Mouse (Mus musculus): Measurements from ENCODE around the gene Mlkl.
"Not testable (repeated sequence)": the region's sequence is repeated elsewhere in the genome, so short reads cannot be mapped to it uniquely, and the experiment has no call there.

Mlkl gene

DNA sequence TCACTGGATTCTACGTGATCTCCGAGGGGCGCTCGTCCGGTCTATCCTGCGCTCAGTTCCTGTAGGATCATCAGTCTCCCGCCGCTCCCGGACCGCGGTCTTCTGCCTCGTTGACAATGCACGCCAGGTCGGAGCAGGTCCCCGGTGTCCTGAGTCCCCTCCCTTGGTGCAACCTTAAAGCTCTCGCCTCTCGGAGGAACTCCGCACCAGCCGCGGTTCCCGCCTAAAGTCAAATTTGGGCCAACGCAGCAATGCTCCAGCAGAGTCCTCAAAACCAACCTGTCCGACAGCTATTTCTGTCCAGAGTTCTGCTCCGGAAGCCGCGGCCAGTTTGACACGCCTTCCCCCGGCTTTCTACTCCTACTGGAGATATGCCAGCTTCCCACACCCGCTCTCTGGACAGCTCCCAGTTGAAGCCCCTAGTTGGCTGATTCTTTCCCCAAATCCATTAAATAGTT, at the start of gene Mlkl:
Mlkl (minus strand) TSS at position 288 of the 458 bp plus-strand sequence.
- DNase-seq = peak; percentile 9 to 38

DNA sequence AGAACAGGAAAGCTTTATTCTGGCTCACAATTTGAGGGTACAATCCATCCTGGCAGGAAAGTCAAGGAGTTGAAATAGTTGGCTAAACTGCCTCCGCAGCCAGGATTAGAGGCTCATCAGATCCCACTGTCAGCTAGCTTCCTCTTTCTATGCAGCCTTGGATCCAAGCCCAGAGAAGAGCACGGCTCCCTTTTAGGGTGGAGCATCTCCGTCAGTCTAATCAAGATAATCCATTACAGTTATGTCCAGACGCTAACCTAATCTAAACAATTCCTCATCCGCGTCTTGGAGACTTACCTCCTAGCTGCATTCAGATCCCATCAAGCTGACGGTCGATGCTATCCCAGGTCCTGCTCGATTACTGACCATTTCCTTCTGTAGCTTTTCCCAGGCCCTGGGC, 47.9 kb upstream of the Mlkl start:
- DNase-seq = no peak

DNA sequence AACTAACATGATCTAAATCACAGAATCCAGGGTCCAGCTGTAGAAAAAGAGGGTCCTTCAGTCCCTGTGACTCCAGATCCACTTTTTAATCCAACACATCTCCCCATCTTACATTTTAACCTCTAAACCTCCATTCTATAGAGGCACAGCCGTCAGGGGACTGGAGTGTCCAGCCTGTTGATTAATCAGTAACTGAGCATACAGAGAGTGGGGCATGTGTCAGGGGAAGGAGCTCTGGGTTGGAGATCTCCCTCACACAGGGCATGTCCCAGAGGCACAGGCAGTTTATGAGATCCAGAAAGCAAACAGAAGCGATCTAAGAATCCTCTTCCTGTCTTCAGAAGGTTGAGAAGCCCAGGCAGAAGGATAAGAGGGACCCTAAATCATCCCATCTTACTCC, 46.7 kb upstream of the Mlkl start:
- DNase-seq = no peak

DNA sequence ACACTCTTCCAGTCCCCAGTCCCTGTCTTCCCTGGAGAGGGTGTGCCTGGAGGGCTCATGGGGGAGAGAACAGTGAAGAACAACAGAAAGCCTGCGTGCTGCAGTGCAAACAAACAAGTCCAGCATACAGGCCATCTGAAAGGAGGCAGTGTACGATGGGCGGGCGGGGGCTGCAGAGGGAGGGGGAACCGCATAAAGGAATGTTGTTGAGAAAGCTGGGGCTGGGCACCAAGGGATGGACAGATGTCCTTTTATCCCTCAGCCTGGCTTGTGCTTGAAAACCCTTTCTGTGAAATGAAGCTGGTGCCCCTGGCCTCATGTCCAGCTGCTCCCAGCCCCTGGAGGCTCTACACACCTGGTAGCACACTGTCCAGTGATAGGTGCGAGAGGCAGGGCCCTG, 37.2 kb upstream of the Mlkl start:
- DNase-seq = no peak

DNA sequence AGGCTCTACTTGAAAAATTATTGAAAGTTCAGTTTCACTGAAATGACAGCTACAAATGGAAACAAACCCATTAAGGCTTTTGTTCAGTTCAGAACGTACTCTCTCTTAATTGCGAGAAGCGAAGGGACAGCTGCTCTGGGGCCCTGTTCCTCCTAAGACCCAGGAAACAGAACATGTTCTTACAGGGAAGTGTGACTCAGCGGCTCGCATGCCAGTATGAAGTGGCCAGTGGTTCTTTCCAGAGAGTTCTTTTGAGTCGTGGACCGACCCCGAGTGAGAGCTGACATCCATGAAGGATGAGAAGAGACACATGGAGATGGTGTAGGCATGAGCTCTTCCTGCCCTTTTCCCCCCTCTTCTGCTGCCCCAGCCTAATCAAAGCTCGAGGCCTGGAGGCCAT, 31.7 kb upstream of the Mlkl start:
- DNase-seq = no peak

DNA sequence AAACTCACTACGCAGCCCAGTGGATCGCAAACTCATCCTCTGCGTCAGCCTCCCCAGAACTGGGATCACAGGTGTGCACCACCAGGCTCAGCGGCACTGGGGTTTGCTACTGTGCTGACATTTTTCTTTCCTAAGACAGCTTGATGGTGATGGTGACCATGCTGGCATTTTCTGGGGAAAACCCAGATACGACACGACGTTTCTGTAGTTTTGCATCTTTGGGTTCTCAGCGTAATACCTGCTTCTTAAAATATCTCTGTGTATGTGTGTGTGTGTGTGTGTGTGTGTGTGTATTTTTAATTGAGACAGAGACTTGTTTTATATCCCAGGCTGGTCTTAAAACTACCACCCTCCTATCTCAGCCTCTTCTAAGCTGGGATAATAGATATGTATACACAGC, 29.4 kb upstream of the Mlkl start:
- DNase-seq = no peak

DNA sequence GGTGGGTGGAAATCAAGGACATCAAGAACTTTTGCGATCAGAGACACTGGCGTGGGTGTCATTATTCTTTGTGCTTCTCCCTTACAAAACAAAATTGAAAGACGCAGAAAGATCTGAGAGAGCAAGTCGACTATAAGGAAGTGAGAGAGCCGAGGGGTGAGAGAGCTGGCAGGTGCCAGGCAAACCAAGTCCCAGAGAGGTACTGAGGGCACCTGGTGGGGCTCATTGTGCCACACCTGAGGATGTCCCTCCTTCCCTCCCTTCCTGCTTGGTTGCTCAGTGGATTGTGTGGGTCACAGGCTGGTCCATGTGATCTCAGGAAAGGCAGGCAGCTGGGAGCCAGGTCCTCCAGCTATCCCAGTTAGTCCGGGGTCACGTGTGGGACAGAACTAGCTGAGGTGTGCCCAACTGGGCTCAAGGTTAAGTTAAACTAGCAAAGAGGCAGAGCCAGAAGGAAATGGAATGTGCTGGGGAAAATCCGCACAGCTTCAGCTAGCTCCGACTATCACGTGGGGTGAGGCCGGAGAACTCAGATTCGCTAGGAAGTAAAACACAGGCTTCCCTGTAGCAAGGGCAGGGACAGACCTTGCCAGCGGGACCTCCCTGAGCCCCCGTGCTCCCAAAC, 28.7 kb upstream of the Mlkl start:
- no peak for DNase-seq

DNA sequence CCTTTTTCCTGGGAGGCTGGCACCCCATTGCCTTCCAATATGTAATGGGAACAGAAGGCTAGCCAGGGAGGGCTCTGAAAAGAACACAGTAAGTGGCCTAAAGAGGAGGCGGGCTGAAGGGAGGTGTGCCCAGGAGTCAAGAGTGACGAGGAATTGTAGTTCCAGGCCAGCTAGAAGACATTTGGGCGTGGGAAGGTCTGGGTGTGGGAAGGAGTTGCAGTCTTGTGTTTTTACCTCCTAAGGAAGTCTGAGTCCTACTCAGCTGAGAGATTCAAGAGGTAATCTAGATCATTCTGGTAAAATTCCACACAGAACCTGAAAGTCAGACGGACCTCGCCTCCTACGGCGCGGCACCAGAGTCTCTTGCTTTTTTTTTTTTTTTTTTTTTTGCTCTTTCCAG, 25.5 kb upstream of the Mlkl start:
- no peak for DNase-seq

DNA sequence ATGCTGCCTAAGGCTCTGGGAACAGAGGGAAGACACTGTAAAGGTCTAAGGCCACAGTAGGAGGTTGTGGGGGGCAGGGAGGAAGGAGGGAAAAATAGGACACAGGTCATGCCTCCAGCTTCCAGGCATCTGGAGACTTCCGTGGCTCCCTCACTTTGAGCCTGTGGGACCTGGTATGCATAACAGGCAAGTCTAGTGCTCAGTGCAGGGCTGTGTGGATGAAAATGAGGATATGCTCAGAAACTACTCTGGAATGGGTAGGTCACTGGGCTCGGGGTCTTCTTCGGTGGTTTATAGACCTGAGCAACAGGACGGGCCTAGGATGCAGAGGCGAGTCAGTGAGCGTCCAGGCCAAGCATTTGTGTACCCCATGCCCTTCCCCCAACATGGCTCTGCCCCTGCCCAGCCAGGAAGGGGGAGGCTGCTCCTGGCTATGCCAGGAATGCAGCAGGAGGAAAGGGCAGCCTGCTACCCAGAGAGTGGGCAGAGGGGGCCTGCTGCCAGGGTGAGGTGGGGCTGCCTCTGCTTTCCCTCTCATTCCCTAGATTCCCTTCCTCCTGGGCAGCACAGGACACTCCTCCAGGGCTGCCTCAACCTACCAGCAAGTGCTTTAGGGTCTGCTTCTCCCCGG, 22.7 kb upstream of the Mlkl start:
- no peak for DNase-seq

DNA sequence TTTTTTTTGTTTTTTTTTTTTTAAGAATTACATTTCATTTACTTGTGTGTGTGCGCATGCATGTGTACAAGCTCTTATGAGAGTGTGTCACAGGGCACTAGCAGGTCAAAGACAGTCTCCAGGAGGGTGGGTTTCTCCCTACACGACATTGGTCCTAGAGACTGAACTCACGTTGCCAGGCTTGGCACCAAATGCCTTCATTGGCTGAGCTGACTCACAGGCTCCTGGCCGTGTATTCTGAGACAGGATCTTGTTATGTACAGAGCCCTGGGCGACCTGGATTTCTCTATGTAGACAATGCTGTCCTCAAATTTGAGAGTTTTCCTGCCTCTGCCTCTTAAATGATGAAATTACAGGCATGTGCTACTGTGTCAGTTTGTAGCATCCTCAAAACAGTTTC, 22.0 kb upstream of the Mlkl start:
- DNase-seq = no peak

DNA sequence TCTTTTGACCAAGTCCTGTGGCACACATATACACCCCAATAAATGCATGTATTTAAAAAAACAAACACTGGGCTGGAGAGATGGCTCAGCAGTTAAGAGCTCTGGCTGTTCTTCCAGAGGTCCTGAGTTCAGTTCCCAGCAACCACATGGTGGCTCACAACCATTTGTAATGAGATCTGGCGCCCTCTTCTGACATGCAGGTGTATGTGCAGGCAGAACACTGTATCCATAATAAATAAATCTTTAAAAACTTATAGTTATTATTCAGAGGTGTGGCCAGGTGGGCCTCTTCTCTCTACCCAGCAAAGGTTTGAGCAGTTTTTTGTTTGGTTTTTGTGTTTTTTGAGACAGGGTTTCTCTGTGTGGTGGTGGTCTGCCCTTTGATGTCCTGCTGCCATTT, 20.9 kb upstream of the Mlkl start:
- no peak for DNase-seq

DNA sequence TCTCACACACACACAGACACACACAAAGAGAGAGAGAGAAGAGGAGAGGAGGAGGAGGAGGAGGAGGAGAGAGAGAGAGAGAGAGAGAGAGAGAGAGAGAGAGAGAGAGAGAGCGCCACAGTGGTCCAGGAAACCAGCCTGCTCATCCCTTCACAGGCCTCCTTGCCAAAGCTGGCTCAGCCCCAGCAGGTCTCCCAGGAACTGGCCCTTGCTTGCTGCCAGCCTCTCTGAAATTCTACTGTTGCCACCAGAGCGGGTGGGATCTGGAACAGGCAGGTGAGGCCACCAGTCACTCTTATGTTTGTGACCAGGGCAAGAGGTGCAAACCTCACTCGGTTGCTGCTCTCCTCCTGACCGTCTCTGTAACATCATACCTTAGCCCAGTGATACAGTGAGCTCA, 19.5 kb upstream of the Mlkl start:
- DNase-seq = no peak

DNA sequence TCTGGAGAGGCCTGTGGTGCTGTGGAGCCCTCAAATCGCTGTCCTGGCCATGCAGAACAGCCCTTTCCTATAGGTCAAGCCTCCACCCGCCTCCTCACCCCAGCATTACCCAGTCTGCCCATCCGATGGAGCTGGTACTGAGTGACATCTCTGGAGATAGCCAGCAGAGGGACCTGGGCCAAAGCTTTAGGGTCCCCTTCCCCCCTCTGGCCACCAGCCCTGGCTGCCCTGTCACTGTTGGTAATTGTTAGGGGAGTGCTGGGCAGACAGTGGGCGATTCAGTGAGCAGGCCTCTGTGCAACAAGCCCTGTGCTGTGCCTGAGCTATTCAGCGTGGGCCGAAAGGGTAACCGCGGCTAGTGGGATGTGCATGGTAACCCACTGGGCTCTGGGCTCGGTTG, 15.5 kb upstream of the Mlkl start:
- DNase-seq = no peak

DNA sequence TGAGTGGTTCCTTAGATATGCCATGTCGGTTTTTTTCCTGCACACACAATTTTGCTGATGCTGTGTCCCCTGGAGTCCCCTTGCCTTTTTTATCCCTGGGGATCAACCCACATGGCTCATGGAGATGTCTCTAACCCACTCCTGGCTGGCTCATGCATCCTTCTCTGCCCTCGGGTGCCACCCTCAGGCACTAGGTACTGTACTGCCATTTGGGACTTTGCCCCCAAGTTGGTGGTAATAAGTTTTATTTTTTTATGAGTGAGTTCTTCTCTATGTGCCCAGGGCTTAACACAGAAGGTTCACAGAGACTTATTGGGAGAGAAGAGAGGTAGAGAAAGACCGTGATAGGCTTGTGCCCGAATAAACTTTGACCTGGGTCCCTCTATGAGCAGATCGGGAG, 14.3 kb upstream of the Mlkl start:
- no peak for DNase-seq

DNA sequence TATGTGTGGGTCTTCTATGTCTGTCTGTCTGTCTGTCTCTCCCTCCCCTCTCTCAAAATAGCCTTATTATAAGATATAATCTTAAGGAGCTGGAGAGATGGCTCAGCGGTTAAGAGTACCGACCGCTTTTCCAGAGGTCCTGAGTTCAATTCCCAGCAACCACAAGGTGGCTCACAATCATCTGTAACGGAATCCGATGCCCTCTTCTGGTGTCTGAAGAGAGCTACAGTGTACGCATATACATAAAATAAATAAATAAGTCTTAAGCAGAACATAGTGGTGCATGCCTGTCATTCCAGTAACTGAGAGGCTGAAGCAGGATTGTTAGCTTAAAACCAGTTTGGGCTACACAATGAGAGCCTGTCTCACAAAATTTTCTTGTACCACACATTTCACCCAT, 12.6 kb upstream of the Mlkl start:
- no peak for DNase-seq

DNA sequence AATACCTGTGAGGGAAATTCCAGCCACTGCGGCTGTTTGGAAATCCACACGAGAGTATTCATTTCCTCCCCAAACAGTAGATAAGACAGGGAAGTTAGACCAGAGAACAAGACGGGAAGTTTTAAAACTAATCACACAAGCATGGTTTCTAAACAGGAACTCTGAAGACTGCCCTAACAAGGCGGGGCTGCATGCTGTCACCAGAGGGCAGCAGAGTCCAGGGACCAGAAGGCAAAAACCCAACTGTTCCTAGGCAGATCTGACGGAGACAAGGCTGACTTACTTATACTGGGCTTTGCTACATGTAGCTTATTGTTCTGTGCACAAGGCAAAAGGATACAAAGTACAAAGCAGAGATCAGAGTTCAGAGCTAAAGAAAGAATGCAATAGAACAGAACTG, 5.2 kb upstream of the Mlkl start:
- peak; percentile 56 to 78 for DNase-seq

DNA sequence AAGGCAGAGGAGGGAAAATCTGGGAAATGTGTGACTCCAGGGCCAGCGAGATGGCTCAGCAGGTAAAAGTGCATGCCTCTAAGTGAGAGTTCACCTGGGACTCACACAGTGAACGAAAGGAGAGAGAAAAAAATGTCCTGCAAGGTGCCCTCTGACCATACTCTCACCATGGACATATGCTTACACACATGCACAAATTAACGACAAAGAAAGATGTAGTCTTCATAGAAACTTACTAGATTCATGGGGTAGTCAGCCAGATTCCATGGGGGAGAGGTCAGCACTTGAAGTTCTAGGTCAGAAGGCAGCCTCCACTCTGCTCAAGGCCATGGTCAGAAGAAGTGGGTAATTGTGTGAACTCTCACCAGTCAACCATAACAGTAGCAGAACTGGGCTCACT, 2.2 kb upstream of the Mlkl start:
- no peak for DNase-seq

DNA sequence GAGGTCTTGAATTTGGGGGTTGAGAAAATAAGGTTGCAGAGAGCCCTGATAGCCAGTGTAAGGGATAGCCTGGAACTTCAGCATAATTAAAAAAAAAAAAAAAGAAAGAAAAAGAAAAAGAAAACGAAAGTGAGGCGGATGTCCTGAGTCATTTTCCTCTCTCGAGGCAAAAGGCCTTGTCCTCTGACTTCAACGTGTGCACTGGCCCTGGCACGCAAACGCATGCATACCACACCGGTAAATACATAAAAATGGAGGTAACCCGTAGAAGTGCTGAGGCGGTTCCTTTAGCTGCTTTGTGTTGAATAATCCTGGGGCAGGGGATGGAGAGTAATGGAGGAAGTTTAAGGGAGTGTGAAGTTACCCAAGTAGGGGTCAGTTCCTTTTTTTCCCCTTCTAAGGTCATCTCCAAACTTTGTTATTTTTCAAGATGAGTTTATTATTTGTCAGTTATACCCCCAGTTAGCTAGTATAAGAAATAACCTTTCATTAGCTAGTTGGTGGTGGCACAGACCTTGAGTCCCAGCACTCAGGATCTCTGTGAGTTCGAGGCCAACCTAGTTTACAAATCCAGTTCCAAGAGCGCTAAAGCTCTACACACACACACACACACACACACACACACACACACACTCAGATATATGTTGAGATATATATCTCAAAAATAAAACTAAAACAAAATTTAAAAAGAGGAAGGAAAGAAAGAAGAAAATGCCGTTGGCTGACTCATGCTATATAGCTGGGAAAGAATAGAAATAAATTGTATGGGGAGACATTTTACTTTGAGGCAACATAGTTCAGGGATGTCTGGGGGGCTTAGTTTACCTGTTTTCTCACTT, 612 bp upstream of the Mlkl start:
- no peak for DNase-seq

DNA sequence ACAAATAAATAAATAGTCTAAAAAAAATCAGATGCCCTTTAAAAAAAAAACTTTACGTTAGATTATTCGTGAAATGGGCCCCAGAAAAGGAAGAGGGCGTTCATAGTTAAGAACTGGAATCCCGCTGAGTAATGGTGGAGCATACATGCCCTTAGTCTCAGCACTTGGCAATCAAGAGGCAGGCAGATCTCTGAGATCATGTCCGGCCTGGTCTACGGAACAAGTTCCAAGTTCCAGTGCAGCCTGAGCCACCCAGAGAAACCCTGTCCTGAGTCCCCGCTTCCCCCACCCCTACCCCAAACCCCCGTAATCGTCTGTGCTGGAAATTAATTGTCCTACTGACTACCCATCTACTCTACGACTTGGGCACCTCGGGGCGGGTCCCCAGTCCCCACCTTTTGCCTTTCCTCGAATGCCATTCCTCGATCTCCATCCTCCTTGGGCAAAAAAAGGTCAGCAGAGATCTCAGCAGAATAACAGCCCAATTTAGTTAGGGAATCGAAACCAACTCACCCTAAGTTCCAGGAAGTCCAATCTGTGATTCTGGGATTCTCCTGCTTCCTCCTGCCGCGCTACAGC, 577 bp downstream of the Mlkl start:
- DNase-seq = no peak

DNA sequence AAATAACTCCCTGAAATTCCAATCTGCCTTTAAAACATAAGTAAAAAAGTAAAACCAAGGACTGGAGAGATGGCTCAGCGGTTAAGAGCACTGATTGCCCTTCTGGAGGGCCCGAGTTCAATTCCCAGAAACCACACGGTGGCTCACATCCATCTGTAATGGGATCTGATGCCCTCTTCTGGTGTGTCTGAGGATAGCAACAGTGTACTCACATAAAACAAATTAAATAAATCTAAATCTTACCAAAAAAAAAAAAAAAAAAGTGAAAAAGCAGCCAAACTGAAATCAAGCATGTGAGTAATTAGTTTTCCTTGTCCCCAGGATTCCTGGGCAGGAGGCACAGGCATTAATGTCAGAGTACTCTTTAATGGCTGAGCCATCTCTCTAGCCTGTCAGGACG, 1.3 kb downstream of the Mlkl start:
- no peak for DNase-seq

DNA sequence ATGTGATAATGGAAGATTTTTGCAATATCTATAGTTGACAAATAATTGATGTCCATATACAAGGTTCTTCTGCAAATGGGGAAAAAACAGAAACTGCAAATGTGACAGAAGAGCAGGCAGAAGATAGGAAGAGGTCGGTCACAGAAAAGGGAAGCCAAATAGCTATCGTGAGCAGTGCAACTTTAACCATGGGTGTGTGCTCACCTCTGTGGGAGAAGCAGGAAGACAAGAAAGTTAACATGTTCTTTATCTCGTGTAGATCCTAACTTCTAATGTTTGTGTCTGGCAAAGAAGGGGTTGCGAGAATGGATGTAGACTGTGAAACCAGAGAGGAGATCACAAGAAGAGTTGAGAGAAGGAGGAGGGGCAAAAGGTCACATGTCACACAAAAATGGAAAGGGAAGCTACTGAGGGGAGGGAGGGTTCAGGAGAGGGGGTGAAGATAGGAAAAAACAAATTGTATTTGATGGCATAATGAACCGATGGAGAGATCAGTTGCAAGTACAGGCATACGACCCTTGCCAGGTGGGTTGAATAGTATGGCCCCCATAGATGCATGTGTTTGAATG, 12.7 kb downstream of the Mlkl start:
- no peak for DNase-seq

DNA sequence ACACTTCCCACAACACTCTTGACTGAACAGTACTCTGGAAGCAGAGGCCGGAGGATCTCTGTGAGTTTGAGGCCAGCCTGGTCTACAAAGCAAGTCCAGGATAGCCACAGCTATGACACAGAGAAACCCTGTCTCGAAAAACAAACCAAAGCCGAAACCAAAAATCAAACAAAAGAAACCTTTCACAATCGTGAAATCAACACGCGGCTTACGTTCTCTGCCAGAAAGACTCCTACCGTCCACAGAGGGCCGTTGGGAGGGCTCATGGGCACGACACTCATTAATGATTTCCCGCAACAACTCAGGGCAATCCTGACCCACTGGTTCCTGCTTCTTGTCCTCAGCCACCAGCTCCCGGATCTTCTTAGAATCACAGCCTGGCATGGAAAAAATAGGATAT, 23.2 kb downstream of the Mlkl start:
- no peak for DNase-seq

DNA sequence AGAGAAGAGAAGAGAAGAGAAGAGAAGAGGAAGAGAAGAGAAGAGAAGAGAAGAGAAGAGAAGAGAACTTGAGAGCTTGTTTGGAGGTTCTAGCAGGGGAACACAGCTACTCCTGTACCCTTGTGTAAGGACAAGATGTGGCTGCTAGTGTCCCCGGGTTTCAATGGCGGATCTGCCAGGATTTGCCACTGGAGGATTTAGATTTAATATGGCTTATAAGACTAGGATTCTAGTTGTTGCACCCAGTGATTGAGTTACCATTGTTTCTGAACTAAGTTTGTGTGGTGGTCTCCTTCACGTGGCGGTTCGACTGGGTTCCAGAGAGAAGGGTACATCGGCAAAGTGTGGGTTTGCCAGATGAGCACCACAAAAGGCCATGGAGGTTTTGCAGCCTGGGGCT, 24.0 kb downstream of the Mlkl start:
- DNase-seq = not testable (repeated sequence)
